Mouse (Mus musculus) thymus, adult 2 months (tissue): ENCODE measurements at regions not wholly inside any gene's neighbourhood (a gene's known extent, or its start where the extent isn't known, plus 50 kb on each side); places are given as distances from the start of the nearest gene placed in this dataset.

Experiments
- CTCF ChIP-seq: fragments of 200-500 bp; IDR thresholded peaks from 2 replicates; pipeline ENCODE4 v1.5.1; 2012; ENCODE audit warnings: mild to moderate bottlenecking, control low read depth, low read length, moderate library complexity, borderline replicate concordance; ENCODE audit not compliant: control insufficient read depth, poor library complexity, insufficient read depth; ENCODE audit errors: extremely low read depth
- POLR2A ChIP-seq: fragments of 200-500 bp; IDR thresholded peaks from 2 replicates; pipeline ENCODE4 v1.6.1; 2012; ENCODE audit warnings: mild to moderate bottlenecking, low read length, control low read depth, moderate library complexity; ENCODE audit not compliant: control insufficient read depth, poor library complexity, insufficient read depth; ENCODE audit errors: extremely low read depth

DNA sequence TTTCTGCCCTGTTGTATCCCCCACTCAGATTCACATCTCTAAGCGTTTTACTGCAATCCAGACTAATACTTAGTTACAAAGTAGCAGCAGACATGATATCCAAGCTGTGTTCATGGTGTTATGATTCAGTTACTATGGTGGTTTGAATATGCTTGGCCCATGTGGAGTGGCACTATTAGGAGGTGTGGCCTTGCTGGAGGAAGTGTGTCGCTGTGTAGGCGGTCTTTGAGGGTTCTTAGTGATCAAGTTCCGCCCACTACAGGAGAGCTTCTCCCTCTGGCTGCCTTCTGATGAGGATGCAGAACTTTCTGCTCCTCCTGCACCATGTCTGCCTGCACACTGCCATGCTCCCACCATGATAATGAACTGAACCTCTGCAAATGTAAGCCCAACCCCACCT, 162.8 kb downstream of the Gadd45g start:
- TF ChIP-seq CTCF (no peak), POLR2A (no peak)
